Mouse (Mus musculus) lung, embryonic 15.5 days (tissue): ENCODE measurements around the gene Mthfs. TPM values are rescaled to one million over a fixed set of nuclear protein-coding genes. Genes with fewer than 3 reads are reported as not detected.

Source experiments
- ATAC-seq: fragments of 200-750 bp; cut with Nextera tagmentation; 2 replicates; pipeline ENCODE4 v1.8.0; 2017; ENCODE audit warnings: moderate number of reproducible peaks, borderline replicate concordance; ENCODE audit not compliant: low FRiP score, low TSS enrichment; ENCODE audit errors: extremely low read depth
- H3K27ac ChIP-seq: fragments of 300-500 bp; sonication (generic); 2 replicates; pipeline ENCODE4 v1.5.1; 2015; ENCODE audit warnings: moderate library complexity, mild to moderate bottlenecking, inconsistent platforms
- H3K27me3 ChIP-seq: fragments of 300-500 bp; sonication (generic); 2 replicates; pipeline ENCODE4 v1.6.1; 2015; ENCODE audit warnings: inconsistent platforms
- H3K36me3 ChIP-seq: fragments of 300-500 bp; sonication (generic); 2 replicates; pipeline ENCODE4 v1.6.1; 2015; ENCODE audit warnings: inconsistent platforms
- H3K4me1 ChIP-seq: fragments of 300-500 bp; sonication (generic); 2 replicates; pipeline ENCODE4 v1.6.1; 2015; ENCODE audit warnings: inconsistent platforms
- H3K4me2 ChIP-seq: fragments of 300-500 bp; sonication (generic); 2 replicates; pipeline ENCODE4 v1.6.1; 2015; ENCODE audit warnings: inconsistent platforms, mild to moderate bottlenecking, moderate library complexity
- H3K4me3 ChIP-seq: fragments of 300-500 bp; sonication (generic); 2 replicates; pipeline ENCODE4 v1.5.1; 2015; ENCODE audit warnings: mild to moderate bottlenecking, inconsistent platforms
- H3K9ac ChIP-seq: fragments of 300-500 bp; sonication (generic); 2 replicates; pipeline ENCODE4 v1.6.1; 2015; ENCODE audit warnings: inconsistent platforms
- H3K9me3 ChIP-seq: fragments of 300-500 bp; sonication (generic); 2 replicates; pipeline ENCODE4 v1.6.1; 2016; ENCODE audit warnings: inconsistent platforms
- WGBS: fragments of 180-500 bp; shearing (Covaris S2); methylation state at CpG from one replicate; pipeline ENCODE4 v1.1.7; 2015; 5-methylcytosine and 5-hydroxymethylcytosine counted together
- polyA plus RNA-seq: library from polyadenylated mRNA; unstranded; fragments of >200 nt; fragmentation: Nextera tagmentation; extraction: Ambion mirVana; gene quantifications from 2 replicates; pipeline ENCODE4 v1.2.1, GENCODE M21; 2015

The Mthfs gene
- polyA plus RNA-seq, 1 experiment from 2014 or later: 30.3 TPM

GRCm38 (mm10) chr9:89263968-89264367 lies 53.5 kb downstream of the Mthfs start:
- H3K9ac ChIP-seq: no peak overlapping the region
- no peaks in the 10 kb centered on the region for H3K9me3 ChIP-seq
- H3K4me1 ChIP-seq: no peaks in the 10 kb centered on the region
- no peak for ATAC-seq
- no peaks in the 10 kb centered on the region for H3K27me3 ChIP-seq
- WGBS: 85% methylated on average over 3 of the region's 3 CpGs
- H3K36me3 ChIP-seq: no peaks in the 10 kb centered on the region
- no peak overlapping the region for H3K27ac ChIP-seq
- no peak overlapping the region for H3K4me2 ChIP-seq
- no peak overlapping the region for H3K4me3 ChIP-seq

GRCm38 (mm10) chr9:89264571-89264970 lies 54.1 kb downstream of the Mthfs start:
- H3K4me3 ChIP-seq: no peak overlapping the region
- no peaks in the 10 kb centered on the region for H3K36me3 ChIP-seq
- WGBS: 86% methylated on average over 1 of the region's 1 CpGs
- H3K27ac ChIP-seq: no peak overlapping the region
- H3K4me1 ChIP-seq: no peaks in the 10 kb centered on the region
- no peak overlapping the region for H3K9ac ChIP-seq
- no peaks in the 10 kb centered on the region for H3K27me3 ChIP-seq
- H3K4me2 ChIP-seq: no peak overlapping the region
- no peaks in the 10 kb centered on the region for H3K9me3 ChIP-seq
- no peak for ATAC-seq

GRCm38 (mm10) chr9:89267093-89267492 lies 56.6 kb downstream of the Mthfs start:
- H3K27me3 ChIP-seq: no peaks in the 10 kb centered on the region
- no peak overlapping the region for H3K9ac ChIP-seq
- no peaks in the 10 kb centered on the region for H3K4me1 ChIP-seq
- no peaks in the 10 kb centered on the region for H3K9me3 ChIP-seq
- no peak for ATAC-seq
- no peak overlapping the region for H3K27ac ChIP-seq
- no peak overlapping the region for H3K4me2 ChIP-seq
- no peaks in the 10 kb centered on the region for H3K36me3 ChIP-seq
- H3K4me3 ChIP-seq: no peak overlapping the region
- 66% methylated on average over 4 of the region's 4 CpGs for WGBS

- Histone ChIP-seq H3K36me3 (no peaks in the 10 kb centered on the region), H3K9ac (no peak overlapping the region), H3K4me1 (no peaks in the 10 kb centered on the region), H3K27me3 (no peaks in the 10 kb centered on the region), H3K9me3 (no peaks in the 10 kb centered on the region), H3K4me2 (no peak overlapping the region), H3K4me3 (no peak overlapping the region), H3K27ac (no peak overlapping the region)
- no peak for ATAC-seq
- WGBS: 64% methylated on average over 5 of the region's 5 CpGs
These were observed 57.1 kb downstream of the Mthfs start for GRCm38 (mm10) chr9:89267572-89267971.

GRCm38 (mm10) chr9:89270376-89270775 lies 59.9 kb downstream of the Mthfs start:
- Histone ChIP-seq H3K27me3 (no peaks in the 10 kb centered on the region), H3K4me1 (no peaks in the 10 kb centered on the region), H3K4me2 (no peak overlapping the region), H3K4me3 (no peak overlapping the region), H3K9ac (no peak overlapping the region), H3K36me3 (no peaks in the 10 kb centered on the region), H3K27ac (no peak overlapping the region), H3K9me3 (no peaks in the 10 kb centered on the region)
- ATAC-seq: no peak
- 74% methylated on average over 2 of the region's 2 CpGs for WGBS

GRCm38 (mm10) chr9:89273766-89274165 lies 63.3 kb downstream of the Mthfs start:
- Histone ChIP-seq H3K9ac (no peak overlapping the region), H3K4me1 (no peaks in the 10 kb centered on the region), H3K4me2 (no peak overlapping the region), H3K9me3 (no peaks in the 10 kb centered on the region), H3K27me3 (no peaks in the 10 kb centered on the region), H3K36me3 (no peaks in the 10 kb centered on the region), H3K27ac (no peak overlapping the region), H3K4me3 (no peak overlapping the region)
- ATAC-seq: no peak
- WGBS: 68% methylated on average over 7 of the region's 7 CpGs

GRCm38 (mm10) chr9:89278207-89278606 lies 67.7 kb downstream of the Mthfs start:
- no peaks in the 10 kb centered on the region for H3K27me3 ChIP-seq
- ATAC-seq: no peak
- no peaks in the 10 kb centered on the region for H3K36me3 ChIP-seq
- no peaks in the 10 kb centered on the region for H3K9me3 ChIP-seq
- H3K9ac ChIP-seq: no peak overlapping the region
- H3K4me1 ChIP-seq: no peaks in the 10 kb centered on the region
- no peak overlapping the region for H3K27ac ChIP-seq
- H3K4me3 ChIP-seq: no peak overlapping the region
- H3K4me2 ChIP-seq: no peak overlapping the region
- WGBS: 78% methylated on average over 8 of the region's 8 CpGs

GRCm38 (mm10) chr9:89282374-89283068 lies 72.0 kb downstream of the Mthfs start:
- 88% methylated on average over 2 of the region's 2 CpGs for whole genome bisulfite sequencing
- Histone ChIP-seq H3K27ac (no peak overlapping the region), H3K4me3 (no peak overlapping the region), H3K27me3 (no peaks in the 10 kb centered on the region), H3K36me3 (no peaks in the 10 kb centered on the region), H3K4me1 (no peaks in the 10 kb centered on the region), H3K9ac (no peak overlapping the region), H3K9me3 (no peaks in the 10 kb centered on the region), H3K4me2 (no peak overlapping the region)
- ATAC-seq: no peak

- no peak for ATAC-seq
- H3K27me3 ChIP-seq: no peaks in the 10 kb centered on the region
- no peak overlapping the region for H3K27ac ChIP-seq
These were observed 77.6 kb downstream of the Mthfs start for GRCm38 (mm10) chr9:89288037-89288436.

GRCm38 (mm10) chr9:89293364-89293763 lies 82.9 kb downstream of the Mthfs start:
- Histone ChIP-seq H3K36me3 (no peaks in the 10 kb centered on the region), H3K4me1 (no peaks in the 10 kb centered on the region), H3K4me3 (no peak overlapping the region), H3K27ac (no peak overlapping the region), H3K4me2 (no peak overlapping the region), H3K9ac (no peak overlapping the region), H3K27me3 (no peaks in the 10 kb centered on the region), H3K9me3 (no peaks in the 10 kb centered on the region)
- no peak for ATAC-seq
- WGBS: 85% methylated on average over 3 of the region's 3 CpGs

More at GRCm38 (mm10) chr9:89288037-89288436, 77.6 kb downstream of the Mthfs start:
- H3K36me3 ChIP-seq: no peaks in the 10 kb centered on the region
- WGBS: 71% methylated on average over 2 of the region's 2 CpGs
- no peaks in the 10 kb centered on the region for H3K9me3 ChIP-seq
- no peak overlapping the region for H3K4me2 ChIP-seq
- H3K9ac ChIP-seq: no peak overlapping the region
- H3K4me3 ChIP-seq: no peak overlapping the region
- no peaks in the 10 kb centered on the region for H3K4me1 ChIP-seq

GRCm38 (mm10) chr9:89294121-89294520 lies 83.6 kb downstream of the Mthfs start:
- H3K27me3 ChIP-seq: no peaks in the 10 kb centered on the region
- H3K9ac ChIP-seq: no peak overlapping the region
- H3K36me3 ChIP-seq: no peaks in the 10 kb centered on the region
- no peaks in the 10 kb centered on the region for H3K4me1 ChIP-seq
- H3K9me3 ChIP-seq: no peaks in the 10 kb centered on the region
- ATAC-seq: no peak
- H3K4me2 ChIP-seq: no peak overlapping the region
- WGBS: 52% methylated on average over 3 of the region's 3 CpGs
- H3K27ac ChIP-seq: no peak overlapping the region
- H3K4me3 ChIP-seq: no peak overlapping the region

GRCm38 (mm10) chr9:89305637-89306036 lies 95.2 kb downstream of the Mthfs start:
- Histone ChIP-seq H3K4me2 (no peak overlapping the region), H3K4me3 (no peak overlapping the region), H3K4me1 (no peaks in the 10 kb centered on the region), H3K36me3 (no peaks in the 10 kb centered on the region), H3K27me3 (no peaks in the 10 kb centered on the region), H3K9ac (no peak overlapping the region), H3K9me3 (no peaks in the 10 kb centered on the region), H3K27ac (no peak overlapping the region)
- WGBS: 75% methylated on average over 2 of the region's 2 CpGs
- no peak for ATAC-seq
